Mouse (Mus musculus): ENCODE results near the gene Stk32c.

Stk32c gene

GRCm38 (mm10) chr7:139136906-139137491 lies 76.1 kb downstream of the Stk32c start:
- DNase-seq = peak; percentile 23 to 38

- DNase-seq = peak; percentile 21 to 36
Observed at GRCm38 (mm10) chr7:139135236-139135635, 77.9 kb downstream of the Stk32c start.

- peak; percentile 84 to 89 for DNase-seq
Observed at GRCm38 (mm10) chr7:139133446-139133845, 79.7 kb downstream of the Stk32c start.

GRCm38 (mm10) chr7:139131538-139131937 lies 81.6 kb downstream of the Stk32c start:
- DNase-seq = no peak

- DNase-seq = no peak
Observed at GRCm38 (mm10) chr7:139130361-139130760, 82.7 kb downstream of the Stk32c start.

- DNase-seq = no peak
Observed at GRCm38 (mm10) chr7:139128994-139129393, 84.1 kb downstream of the Stk32c start.

- DNase-seq = no peak
Observed at GRCm38 (mm10) chr7:139126549-139126948, 86.6 kb downstream of the Stk32c start.

- DNase-seq = no peak
Observed at GRCm38 (mm10) chr7:139125881-139126280, 87.2 kb downstream of the Stk32c start.

- DNase-seq = no peak
Observed at GRCm38 (mm10) chr7:139119775-139120153, 93.3 kb downstream of the Stk32c start.

- DNase-seq = peak; percentile 95 to 96
Observed at GRCm38 (mm10) chr7:139119152-139119774, 93.8 kb downstream of the Stk32c start.

- DNase-seq = peak in 1 of 2 experiments; percentile 18
Observed at GRCm38 (mm10) chr7:139107908-139108650, 105.0 kb downstream of the Stk32c start.

GRCm38 (mm10) chr7:139105705-139106104 lies 107.4 kb downstream of the Stk32c start:
- DNase-seq = peak; percentile 92 to 93

- DNase-seq = peak; percentile 45 to 51
Observed at GRCm38 (mm10) chr7:139105076-139105475, 108.0 kb downstream of the Stk32c start.

GRCm38 (mm10) chr7:139103960-139104381 lies 109.1 kb downstream of the Stk32c start:
- DNase-seq = peak; percentile 67 to 74

- peak; percentile 83 to 88 for DNase-seq
Observed at GRCm38 (mm10) chr7:139101826-139102225, 111.3 kb downstream of the Stk32c start.

GRCm38 (mm10) chr7:139101286-139101804 lies 111.8 kb downstream of the Stk32c start:
- DNase-seq = peak; percentile 37 to 48

GRCm38 (mm10) chr7:139100531-139101095 lies 112.5 kb downstream of the Stk32c start:
- DNase-seq = peak; percentile 54 to 68

- DNase-seq = peak in 1 of 2 experiments; percentile 55
Observed at GRCm38 (mm10) chr7:139096399-139096798, 116.7 kb downstream of the Stk32c start.

GRCm38 (mm10) chr7:139095282-139095681 lies 117.8 kb downstream of the Stk32c start:
- DNase-seq = peak in 1 of 2 experiments; percentile 55

GRCm38 (mm10) chr7:139094761-139095160 lies 118.3 kb downstream of the Stk32c start:
- peak; percentile 97 to 98 for DNase-seq

- peak in 1 of 2 experiments; percentile 42 for DNase-seq
Observed at GRCm38 (mm10) chr7:139093781-139094180, 119.3 kb downstream of the Stk32c start.

- DNase-seq = peak; percentile 88 to 90
Observed at GRCm38 (mm10) chr7:139093124-139093523, 120.0 kb downstream of the Stk32c start.

- DNase-seq = no peak
Observed at GRCm38 (mm10) chr7:139092676-139093075, 120.4 kb downstream of the Stk32c start.

Measured in cerebellum, postnatal 25 days (tissue).